Mouse (Mus musculus) retina, postnatal 1 day (tissue): ENCODE results near the gene Clpp.

Experiments
- DNase-seq: peaks from one replicate; pipeline ENCODE4 v3.0.0-alpha.2; 2012

Clpp gene

DNA sequence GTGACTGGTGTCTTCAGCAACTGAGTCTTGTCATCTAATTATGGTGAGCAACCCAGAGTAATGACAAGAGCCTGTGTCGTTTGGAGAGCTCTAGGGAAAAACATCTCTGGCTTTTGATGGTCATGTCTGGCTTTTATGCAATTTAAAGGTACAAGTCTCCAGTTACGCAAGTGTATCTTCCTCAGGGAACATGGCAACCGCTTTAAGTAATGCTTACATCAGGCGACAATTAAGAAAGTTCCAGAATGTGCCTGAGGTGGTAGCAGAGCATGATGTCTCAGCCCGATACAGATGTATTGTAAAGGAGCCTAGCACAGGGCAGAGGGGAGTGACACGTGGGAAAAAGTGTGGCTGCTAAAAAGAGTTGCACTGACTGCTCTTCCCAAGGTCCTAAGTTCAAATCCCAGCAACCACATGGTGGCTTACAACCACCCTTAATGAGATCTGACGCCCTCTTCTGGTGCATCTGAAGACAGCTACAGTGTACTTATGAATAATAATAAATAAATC is 1.1 kb upstream of the Clpp start:
- no peak for DNase-seq

DNA sequence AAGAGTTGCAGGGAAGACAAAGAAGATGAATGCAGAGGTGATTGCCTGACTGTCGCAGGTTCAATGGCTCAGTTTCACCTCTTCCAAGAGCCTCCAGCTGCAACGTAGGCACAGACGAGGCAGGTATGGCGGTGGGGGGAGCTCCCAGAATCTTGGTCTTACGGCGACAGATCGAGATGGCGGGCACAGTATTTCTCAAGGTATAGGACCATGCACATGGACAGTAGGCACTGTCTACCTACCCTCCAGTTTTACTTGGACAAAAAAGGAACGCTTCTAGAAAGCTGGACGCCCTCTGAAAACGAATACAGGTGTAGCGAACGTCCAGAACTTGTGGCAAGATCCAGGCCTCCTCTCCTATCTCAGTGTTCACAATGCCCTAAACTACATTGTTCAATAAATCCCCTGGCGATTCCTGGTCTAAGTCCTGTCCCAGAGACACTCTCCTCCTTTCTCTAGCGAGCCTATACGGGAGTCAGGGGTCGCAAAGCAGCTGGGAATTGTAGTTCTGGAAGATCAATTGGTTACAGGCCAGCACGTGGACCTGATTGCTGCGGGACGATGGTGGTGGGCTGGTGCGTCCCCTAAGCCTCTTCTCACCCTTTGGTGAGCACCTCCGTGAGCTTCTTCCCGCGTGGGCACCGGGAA is 514 bp upstream of the Clpp start:
- DNase-seq = peak; percentile 94

DNA sequence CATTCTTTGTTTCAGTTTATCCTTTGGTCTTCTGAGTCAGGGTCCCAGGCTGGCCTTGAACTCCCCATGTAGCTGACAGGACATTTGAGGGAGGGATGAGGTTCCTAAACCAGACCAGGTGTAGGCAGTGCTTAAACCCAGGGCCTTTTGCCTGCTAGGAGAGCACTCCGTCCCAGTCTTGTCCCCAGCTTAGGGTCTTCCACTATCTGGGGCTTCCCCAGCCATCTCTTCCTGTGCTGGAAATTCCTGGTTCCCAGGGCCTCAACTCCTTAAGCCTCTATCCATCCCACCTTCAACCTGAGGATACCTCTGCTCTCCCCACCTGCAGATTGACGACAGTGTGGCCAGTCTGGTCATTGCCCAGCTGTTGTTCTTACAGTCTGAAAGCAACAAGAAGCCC is 861 bp downstream of the Clpp start:
- DNase-seq = no peak

DNA sequence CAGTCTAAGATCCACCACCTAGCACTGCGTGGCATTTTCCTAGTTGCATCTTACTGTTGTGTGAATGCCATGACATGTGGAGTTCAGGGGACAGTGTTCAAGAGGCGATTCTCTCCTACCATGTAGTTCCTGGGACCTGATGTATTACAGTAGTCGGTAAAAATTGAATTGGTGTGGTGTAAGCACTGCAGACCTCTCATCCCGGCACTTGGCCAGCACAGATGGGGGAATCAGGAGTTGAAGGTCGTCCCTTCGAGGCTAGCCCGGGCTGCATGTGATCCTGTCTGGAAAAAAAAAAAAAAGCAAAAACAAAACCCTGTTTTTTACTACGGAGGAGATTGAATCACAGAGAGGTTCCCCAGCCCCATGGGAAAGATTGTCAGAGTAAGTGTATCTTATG is 4.9 kb downstream of the Clpp start:
- DNase-seq = no peak

DNA sequence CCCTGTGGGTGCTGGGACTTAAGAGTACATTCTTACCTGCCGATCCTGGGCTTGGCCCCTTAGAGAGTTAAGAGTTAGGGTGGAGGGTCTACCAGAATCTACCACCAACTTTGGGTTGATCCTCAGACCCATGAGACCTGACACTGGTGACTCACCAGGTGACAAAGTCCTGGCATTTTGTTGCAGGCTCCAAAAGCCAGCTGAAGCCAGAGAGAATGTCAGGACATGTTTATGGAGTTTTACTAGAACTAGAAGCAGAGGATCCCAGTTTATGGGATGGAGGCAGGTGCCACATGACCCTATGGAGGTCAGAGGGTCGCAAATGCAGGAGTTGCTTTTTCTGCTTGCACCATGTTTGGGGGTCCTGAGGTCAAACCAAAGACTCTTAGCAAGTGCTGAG is 6.4 kb downstream of the Clpp start:
- no peak for DNase-seq

DNA sequence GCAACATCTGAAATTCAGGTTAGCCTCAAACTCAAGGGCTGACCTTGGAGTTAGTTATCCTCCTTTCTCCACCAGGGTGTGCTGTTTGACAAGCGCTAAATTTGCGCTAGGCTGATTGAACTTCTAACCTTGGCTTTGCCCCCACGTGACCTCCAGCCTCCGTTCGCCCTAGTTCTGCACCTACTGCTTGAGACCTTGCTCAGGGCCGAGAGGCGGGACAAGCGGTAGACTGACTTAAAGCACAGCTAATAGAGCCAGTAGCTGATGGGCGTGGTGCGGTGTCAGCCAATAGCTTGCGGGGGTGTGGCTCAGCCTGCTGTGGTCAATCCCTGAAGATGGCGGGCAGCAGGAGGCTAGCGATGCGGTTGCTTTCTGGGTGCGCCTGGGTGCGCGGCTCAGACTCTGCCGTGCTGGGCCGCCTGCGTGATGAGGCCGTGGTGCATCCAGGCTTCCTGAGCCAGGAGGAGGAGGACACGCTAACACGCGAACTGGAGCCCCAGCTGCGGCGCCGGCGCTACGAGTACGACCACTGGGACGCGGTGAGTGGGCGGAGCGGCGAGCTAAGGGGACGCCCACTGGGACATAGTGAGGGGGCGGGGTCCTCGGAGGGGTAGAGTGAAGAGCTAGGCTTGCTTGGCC is 7.0 kb downstream of the Clpp start, which contains the start of gene Alkbh7:
Gene Alkbh7 (plus strand): TSS at position 311 of the 639 bp plus-strand sequence.
- peak; percentile 99 for DNase-seq

DNA sequence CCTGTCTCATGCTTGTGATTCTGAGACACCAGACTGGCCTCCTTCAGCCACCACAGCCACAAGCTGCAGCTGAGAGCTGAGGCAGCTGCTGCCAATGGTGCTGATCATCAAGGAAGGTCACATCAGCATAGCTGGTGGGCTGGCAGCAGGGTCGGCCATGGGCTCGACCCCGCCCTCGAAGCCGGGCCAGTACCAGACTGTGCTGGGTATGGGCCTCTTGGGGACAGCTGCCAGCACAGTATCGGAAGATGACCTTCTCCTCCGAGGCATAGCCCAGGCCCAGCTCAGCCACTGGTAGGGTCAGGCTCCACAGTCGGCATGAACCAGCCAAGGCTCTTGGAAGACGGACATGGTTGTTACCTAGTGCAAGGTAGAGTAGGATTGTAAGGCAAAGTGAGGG is 9.3 kb downstream of the Clpp start:
- no peak for DNase-seq

DNA sequence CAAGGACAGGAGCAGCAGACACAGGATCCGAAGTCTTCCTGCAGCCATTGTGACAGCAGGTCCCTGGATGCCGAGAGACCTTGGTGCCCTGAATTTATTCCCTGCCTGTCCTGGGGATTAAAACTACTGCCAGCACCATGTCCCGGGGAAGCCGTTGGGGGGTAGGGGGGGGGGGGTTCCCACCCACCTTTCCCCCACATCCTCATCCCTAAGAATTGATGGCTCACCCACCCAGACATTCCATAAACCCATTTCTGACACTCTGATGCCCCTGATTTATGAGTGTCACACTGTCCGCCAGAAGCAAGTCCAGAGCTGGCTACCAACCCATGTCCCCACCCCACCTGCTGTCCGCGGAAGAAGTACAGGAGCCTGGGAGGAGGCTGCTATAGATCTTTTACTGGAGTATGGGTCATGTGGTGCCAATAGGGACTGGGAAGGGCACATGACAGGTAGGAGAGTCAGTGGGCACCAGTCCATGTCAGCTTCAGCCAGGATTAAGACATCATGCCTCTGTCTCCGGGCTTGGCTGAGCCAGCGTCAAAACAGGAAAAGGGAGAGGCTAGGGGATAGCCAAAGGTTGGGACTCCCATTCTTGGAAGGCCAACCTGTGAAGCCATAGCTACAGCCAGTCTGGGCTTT is 10.0 kb downstream of the Clpp start, which contains the start of gene Pspn:
Gene Pspn (minus strand): TSS at position 51 of the 642 bp plus-strand sequence.
- no peak for DNase-seq

DNA sequence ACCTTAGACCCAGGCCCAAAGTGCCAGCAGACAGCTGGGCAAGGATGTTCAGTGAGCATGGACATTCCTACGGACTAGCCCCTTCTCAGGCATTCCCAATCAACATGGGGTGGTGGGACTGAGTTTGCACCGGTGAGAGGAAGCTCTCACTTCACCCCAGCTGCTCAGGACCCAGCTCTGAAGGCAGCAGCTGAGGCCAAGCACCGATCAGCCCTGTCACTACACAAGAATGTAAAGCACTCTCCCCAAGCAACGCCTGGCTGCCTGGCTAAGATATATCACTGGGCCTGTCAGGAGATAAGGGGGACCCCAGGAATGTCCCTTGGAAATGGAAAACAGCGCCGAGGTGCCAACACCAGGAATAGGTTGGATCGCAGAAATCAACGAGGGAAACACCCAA is 11.1 kb downstream of the Clpp start:
- DNase-seq = no peak

DNA sequence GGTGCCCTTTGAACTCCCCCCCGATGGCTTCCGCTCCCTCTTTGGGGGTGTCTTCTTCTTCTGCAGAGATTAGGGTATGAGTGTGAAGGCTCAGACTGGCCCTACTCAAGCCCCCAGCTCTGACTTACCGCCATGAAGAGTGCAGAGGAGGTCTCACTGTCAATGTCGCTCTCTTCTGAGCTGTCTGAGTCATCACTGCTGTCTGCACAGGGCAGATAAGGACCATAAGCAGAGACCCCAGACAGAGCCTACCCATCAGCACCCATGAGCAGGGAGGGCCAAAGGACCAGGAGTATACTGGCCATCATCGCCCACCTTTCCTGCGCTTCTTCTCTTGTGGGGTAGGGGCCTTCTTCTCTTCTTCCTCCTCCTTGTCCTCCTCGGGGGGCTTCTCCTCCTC is 13.9 kb downstream of the Clpp start:
- DNase-seq = no peak

DNA sequence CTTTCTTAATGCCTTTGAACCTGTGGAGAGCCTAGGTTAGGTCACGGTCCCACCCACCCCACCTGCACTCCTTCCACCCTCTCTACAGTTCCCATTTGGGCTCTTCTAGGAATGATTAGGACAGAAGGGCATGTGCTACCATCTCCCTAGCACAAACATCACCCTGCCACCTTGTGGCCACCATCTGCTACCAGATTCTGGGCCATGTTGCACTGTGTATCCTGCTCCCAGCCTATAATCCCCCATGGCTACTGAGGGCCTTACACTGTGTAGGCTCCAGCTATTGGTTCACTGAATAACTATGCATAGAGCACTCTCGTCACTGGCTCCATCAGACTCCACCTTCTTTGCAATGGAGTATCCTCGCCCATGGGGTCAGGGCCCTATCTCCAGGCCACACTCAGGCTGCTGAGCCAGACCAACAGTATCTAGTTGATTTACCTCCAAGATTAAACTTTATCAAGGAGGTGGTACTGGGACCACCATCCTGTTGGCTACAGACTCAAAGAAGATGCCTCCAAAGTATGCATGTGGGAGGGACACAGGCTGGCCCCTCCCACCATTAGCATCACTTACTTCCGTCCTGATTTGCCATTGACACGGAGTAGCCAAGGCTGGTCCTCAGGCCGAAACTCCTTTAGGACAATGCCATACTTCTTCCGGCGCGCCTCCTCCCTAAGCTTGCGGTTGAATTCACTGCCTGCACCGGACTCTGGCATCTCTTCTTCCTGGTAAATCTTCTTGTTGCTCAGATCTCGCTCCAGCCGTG is 17.2 kb downstream of the Clpp start:
- DNase-seq = peak; percentile 29

DNA sequence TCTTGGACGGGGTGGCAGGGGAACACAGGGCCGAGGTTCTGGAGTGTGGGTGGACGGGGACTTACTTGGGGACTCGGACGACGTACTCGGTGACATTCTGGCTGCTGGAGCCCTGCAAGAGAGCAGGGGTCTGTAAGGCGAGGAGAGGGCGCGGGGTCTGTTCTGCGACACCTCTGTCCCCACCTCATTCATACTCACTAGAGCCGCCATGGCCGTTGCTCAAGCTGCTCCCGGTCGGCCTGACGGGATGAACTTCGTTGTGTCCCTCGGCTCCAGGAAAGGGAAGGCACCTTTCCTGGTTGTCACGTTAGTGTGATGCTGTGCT is 20.8 kb downstream of the Clpp start:
- no peak for DNase-seq

DNA sequence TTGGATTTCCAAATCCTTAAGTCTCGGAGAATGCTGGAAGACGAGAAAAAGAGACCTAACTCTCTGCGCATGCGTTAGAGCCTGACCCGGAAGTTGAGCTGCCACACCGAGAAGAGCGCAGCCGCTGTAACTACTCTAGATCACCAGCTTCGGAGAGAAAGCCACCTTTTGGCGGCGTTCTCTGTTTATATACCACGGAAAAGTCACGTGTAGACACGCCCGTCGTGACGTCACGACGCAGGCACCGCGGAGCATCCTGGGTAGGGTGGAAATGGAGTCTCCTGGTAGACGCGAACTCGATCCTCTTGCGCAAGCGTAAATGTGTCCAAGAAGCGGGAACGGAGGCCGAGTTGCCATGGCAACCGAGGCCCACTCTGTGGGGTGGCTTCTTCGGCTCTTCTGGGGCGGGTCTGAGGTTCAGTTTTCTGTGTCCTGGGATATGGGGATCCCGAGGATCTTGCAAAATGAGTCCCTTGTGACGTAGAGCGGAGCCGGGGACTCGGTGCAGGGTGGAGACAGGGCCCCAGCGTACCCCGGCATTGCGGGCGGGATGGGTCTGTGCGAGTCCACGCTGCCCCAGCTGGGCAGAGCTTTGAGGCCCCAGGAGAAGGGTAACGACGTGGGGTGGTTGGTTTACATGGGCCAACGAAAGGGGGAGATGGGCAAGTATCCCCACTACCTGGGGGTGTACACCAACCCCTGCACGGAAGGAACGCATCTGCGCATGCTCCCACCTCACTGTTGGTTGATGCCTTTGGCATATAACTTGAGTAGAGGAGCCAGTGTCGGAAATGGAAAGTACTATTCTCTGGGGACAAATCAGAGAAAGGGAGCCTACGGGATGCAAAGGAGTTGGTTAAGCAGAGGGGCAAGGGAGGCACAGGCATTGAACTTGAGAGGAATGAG is 21.4 kb downstream of the Clpp start, which contains the start of the genes Gtf2f1 and Gm17949:
Gene Gtf2f1 (minus strand): TSS at position 53 of the 906 bp plus-strand sequence.
Gene Gm17949 (plus strand): TSS at position 234 of the 906 bp plus-strand sequence.
- DNase-seq = peak; percentile 100

DNA sequence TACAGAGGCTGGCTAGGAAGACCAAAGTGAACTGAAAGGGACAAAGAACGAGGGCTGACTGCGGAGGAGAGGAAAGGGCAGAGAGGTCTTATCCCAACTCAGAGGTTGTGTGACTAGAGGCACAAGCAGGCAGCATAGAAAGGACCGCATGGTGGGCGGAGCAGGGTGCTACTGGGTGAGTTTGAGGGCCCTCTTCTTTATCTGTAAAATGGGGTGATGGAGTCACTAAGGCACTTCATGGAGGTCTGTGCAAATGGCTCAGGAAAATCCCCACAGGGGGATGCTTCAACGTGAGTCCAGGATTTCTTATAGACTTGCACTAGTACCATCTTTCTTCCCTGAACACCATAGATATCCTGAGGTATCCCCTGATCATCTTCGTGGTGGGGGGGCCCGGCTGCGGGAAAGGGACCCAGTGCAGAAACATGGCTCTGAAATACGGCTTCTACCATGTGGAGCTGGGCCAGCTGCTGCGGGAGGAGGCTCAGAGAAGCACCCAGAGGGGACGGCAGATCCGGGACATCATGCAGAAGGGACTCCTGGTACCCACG is 22.2 kb downstream of the Clpp start:
- no peak for DNase-seq

DNA sequence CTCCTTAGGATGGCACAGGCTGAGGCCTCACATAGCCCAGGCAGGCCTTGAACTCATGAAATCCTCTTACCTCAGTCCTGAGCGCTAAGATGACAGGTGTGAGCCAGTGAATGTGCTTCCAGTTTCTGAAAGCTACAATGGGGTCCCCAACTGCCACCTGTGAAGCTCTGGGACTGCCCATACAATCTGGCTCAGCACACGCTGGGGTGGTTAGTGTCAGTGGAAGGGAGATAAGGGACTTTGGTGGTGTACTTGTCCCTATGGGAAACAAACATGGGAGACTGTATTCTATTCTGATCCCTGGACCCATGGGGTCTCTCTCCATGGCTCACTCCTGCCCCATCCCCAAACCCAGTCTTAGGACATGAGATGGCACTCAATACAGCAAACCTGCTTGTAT is 29.6 kb downstream of the Clpp start:
- DNase-seq = no peak

DNA sequence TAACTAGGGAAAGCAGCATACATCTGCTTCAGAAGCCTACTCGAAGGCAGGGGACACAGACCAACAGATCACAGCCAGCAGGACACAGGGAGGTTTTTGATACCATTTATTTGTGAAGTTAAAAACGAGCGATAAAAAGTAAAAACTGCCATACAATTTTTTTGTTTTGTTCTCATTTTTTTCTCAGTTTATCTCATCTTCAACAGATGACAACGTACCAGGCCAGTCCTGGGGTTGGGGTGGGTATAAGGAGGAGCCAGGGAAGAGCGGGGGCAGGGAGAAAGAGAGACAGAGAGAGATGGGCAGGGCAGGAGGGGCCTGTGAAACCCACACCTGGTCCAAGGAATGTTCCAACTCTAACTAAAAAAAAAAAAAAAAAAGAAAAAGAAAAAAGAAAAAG is 30.9 kb downstream of the Clpp start:
- DNase-seq = no peak

DNA sequence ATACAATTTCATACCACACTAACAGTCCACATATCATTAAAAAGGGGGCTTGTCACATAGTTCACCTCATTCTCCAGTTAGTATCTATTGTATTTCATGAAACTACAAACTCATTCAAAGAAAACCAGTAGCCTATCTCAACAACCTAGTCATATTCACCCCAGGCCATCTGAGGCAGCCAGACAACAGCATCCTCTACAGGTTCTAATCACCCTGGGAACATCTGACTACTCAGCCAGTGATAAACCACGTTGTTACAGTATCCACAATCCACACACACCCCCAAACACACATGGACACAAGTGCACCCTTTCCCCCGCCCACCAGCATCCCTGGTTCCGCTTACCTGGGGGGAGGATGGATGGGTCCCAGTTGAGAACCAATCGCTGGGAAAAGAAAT is 37.4 kb downstream of the Clpp start:
- no peak for DNase-seq

DNA sequence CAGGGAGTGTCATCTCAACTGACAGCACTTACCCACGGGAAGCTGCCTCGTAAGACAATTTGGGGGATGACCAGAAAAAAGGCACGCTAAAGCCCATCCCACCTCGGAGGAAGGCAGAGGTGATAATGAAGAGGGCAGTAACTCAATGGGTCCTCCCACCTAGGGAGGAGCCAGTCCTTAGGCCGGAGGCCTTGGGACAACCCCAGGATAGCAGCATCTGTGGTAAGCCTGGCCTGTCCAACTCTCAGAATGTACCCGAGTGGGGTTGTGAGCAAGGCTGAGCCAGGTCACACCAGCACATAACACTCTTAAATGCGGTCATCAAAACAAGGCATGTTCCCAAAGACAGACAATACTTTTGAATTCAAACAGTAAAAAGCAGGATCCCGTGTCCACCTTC is 39.6 kb downstream of the Clpp start:
- DNase-seq = no peak

DNA sequence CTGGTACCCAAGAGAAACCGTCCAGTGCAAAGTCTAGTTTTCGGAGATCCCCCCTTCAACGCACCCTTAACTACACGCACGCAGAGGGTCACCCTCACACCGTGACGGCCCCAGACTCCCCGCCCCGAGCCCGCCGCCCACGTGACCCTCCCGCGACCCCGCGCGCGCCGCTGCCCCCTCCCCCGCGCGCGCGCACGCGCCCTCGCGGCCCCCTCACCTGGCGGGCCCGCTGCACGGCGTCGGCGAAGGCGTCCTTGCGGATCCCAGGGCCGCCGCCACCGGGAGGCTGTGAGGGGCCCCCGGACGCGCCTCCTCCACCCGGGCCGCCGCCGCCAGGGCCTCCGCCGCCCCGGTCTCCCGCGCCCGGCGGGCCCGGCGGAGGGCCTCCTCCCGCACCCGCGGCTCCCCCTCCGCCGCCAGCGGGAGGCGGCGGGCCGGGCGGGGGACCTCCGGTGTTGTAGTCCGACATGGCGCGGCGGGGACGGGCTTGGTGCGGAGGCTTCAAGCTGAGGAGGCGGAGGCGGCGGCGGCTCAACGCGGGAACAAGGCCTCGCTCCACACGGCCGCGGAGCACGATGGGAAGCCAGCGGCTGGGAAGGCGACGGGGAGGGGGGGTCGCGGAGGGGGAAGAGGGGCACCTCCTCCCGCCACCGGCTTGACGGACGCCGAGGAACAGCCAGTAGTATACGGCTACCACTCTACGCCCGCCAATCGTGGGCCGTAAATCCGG is 41.0 kb downstream of the Clpp start, which contains the start of gene Khsrp:
Gene Khsrp (minus strand): TSS at position 592 of the 730 bp plus-strand sequence.
- DNase-seq = peak; percentile 61

DNA sequence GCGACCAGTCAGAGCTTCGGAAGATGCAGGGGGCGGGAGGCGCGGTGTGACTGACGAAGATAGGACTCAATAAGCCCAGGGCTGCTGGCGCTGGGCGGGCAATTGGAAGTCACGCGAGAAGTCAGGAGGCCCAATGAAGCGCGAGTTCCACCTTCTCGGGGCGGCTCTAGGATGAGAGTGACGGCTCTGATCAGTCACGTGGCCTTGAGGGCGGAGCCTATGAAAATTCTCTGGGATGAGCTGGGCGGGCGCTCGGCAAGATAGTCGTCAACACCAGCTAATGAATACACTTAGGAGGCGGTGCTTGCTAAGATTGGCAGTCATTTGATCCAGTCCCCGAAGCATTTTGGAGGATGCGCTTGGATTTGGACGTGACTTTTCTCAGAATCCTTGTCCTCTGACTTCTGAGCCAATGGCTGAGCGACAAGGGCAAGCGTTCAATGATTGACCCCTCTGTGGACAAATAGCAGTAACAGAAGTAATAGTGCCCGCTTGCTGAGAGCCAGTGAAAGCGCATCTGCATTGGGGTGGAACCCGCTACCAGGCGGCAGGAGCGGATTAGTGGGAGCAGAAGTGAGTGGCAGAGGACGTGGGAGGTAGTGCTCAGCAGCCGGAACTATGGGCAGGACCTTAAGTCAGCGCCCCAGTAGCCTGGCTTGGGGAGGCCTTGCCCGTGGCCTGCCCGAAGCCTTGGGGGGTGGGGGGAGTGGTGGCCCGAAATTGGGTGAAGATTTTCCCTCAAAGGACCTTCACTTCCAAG is 41.7 kb downstream of the Clpp start:
- DNase-seq = peak; percentile 100
